Mouse (Mus musculus) lung, postnatal 4 days (tissue): ENCODE measurements around the gene Klc4.
A peak's percentile ranks its signal among the peaks of the same experiment; 100 is the strongest.

Experiments
- DNase-seq, 2 experiments: peaks; one replicate each; pipeline ENCODE4 v3.0.0; 2021

Gene Klc4

GRCm38 (mm10) chr17:46651755-46652547 lies 6.1 kb upstream of the Klc4 start:
- DNase-seq, result no peak

- no peak for DNase-seq
These were observed 5.5 kb upstream of the Klc4 start for GRCm38 (mm10) chr17:46651292-46651691.

DNA sequence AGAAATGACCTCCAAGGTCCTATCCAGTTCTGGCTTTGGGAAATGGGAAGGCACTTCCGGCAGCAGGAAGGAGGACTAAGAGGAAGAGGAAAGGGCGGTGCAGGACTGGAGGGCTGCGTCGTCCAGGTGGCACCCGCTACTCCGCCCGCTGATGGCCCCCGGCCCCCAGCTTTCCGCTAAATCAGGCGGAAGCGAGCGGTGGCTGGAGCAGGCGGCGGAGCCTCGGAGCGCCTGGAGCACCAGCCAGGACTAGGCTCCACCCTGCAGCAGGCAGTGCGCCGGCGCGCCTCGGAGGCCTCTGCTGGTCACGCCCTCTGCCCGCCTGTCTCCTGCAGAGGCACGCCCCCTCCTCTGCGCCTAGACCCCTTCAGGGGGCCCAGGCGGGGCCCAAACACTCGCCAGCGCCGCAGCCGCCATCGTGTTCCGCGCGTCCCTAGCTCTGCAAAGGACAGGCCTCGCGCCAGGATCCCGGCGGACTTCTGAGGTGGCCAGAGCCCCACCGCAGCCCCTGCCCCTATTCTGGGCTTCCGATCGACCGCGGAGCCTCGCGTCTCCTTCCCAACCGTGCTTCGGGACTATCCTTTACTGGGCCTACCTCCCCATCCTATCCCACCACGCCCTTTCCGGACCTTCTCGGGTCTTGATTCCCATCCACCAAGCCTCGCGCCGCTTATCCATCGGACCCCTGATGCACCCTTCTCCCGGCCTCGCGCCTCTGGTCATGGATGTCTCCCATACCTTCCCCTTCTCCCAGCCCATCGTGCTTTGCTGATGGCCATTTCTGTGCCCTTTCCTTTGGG lies 4.6 kb upstream of the Klc4 start, which contains the start of gene Cul7:
TSS of gene Cul7 (plus strand) at position 106 of the 800 bp plus-strand sequence.
- peak; percentile 95 to 98 for DNase-seq

- peak in 1 of 2 experiments; percentile 59 for DNase-seq
These were observed 4.0 kb upstream of the Klc4 start for GRCm38 (mm10) chr17:46649811-46650210.

DNA sequence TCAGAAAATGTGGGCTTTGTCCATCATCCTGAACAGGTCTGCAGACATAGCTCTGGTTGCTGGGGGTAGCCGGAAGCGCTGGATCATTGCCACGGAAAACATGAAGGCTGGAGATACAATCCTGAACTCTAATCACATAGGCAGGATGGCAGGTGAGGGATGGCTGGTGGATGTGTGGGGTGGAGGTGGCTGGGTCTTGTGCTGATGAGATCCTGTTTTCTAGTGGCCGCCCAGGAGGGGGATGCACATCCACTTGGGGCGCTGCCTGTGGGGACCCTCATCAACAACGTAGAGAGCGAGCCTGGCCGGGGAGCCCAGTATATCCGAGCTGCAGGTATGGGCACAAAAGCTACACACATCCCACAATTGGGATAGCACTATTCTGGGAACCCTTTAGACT lies 2.6 kb upstream of the Klc4 start:
- no peak for DNase-seq

- DNase-seq, result no peak
These were observed 1.5 kb upstream of the Klc4 start for GRCm38 (mm10) chr17:46647279-46647678.

DNA sequence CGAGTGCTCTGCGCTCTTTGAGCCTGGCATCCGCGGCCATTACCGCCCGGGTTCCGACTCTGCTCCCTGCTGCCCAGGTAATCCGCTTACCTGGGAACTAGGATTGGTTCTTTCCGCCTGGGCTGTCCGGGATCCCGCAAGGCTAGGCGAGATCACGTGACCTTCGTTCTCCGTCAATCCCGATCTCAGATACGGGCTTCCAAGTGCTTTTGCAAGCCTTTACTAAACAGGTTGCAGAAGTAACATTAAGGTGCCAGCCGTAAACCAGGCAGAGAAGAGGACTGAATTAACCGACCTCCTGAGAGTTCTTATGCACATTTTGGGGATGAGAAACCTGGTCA lies 470 bp upstream of the Klc4 start:
- no peak for DNase-seq

- DNase-seq, result peak; percentile 81 to 86
These were observed 826 bp downstream of the Klc4 start for GRCm38 (mm10) chr17:46644916-46645475.

GRCm38 (mm10) chr17:46644152-46644805 lies 1.5 kb downstream of the Klc4 start:
- DNase-seq, result no peak

- DNase-seq, result no peak
These were observed 3.8 kb downstream of the Klc4 start for GRCm38 (mm10) chr17:46642060-46642459.

DNA sequence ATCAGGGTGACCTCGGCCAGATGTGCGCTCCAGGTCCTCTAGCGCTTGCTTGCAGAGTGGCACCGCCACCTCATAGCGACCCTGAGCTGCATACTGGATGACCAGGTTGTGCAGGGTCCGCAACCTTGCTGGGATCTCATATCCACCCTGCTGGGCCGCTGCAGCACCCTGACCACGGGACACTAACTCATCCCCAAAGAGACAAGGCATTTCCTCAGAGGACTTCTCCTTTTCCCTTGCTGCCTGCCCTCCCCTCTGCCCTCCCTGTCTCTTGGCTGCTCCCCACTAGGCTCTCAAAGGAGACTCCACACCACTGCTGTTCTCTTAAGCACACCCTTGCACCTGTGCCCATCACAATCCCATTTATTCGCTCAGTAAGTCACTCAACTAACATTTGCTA lies 5.9 kb downstream of the Klc4 start:
- DNase-seq, result no peak

- peak; percentile 58 to 83 for DNase-seq
These were observed 8.8 kb downstream of the Klc4 start for GRCm38 (mm10) chr17:46636831-46637523.

DNA sequence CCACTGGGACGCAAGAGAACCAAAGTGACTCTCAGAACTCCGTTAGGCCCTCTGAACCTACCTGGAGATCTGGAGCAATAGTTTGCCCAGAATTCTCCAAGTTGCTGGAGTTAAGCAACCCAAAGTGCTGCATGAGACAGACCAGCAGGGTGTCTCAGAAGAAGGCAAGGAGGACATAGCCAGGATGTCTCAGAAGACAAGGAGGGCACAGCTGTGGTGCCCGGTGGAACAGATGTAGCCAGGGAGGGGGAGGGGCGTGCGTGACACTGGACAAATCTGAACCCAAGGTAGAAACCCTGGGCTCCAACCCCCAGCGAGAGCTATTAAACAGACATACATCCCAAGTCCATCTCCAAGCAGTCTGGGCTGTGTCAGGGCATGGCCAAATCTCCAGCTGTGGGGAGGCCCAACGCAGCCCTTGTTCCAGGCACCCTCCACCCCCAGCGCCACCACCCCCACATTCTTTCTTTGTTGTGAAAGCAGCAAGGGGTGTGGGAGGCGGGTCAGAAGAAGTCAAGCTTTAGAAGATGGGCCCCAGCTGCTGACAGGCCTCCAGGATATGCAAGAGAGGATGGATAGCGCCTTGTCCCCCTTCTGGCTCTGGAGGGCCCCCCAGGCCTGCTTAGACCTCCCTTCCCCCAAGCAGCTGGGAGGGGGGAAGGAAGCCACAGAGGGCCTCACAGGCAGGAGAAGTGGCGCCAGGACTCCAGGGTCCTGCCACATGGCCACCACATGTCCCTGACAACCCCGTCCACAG lies 16.0 kb downstream of the Klc4 start:
- peak; percentile 82 to 94 for DNase-seq

GRCm38 (mm10) chr17:46628791-46629684 lies 16.8 kb downstream of the Klc4 start, which contains the start of gene Ptk7:
Gene Ptk7 (minus strand): TSS chr17:46629504.
- peak; percentile 88 to 93 for DNase-seq

- peak in 1 of 2 experiments; percentile 58 for DNase-seq
These were observed 17.4 kb downstream of the Klc4 start for GRCm38 (mm10) chr17:46628471-46628790.

- DNase-seq, result peak in 1 of 2 experiments; percentile 43
These were observed 18.4 kb downstream of the Klc4 start for GRCm38 (mm10) chr17:46627409-46627808.

GRCm38 (mm10) chr17:46624598-46624997 lies 21.2 kb downstream of the Klc4 start:
- DNase-seq, result no peak

DNA sequence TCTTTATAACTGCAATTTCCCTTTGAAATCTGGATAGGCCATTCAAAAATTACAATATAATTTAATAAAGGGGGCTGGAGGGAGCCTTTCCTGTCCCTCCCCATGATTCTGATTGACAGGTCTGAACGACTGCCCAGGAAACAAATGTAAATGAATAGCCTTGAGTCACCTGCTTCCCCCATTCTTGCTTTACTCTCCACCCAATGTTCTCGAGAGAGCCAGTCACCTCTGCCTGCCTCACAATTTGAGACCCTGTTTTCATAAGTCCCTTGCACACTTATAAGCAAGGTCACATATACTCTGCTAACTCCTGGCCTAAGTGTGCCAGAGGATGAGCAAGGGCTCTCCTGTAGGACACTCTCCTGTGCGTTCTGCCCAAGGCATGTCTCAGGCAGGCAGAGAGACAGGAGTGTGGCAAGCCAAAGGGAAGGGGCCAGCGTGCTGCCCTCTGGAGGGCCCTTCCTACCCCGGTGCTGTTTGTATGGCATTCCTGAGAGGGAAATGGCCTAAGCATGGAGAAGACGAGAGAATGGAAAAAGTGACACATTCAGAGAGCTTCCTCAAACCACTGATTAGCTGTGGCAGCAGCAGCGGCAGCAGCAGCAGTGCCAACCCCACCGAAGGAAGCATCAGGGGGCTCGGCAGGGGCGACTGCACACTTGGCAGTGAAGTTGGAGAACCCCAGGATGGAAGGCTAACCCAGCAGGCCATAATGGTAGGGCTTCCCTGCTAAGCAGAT lies 21.8 kb downstream of the Klc4 start:
- DNase-seq, result peak; percentile 70 to 77

GRCm38 (mm10) chr17:46622269-46622668 lies 23.6 kb downstream of the Klc4 start:
- DNase-seq, result peak in 1 of 2 experiments; percentile 38

GRCm38 (mm10) chr17:46621324-46621723 lies 24.5 kb downstream of the Klc4 start:
- DNase-seq, result peak; percentile 66 to 80
